Mouse (Mus musculus) retina, postnatal 1 day (tissue): ENCODE measurements around the gene Ephx1.

Experiments used
- DNase-seq: peaks from one replicate; pipeline ENCODE4 v3.0.0-alpha.2; 2012

The Ephx1 gene

DNA sequence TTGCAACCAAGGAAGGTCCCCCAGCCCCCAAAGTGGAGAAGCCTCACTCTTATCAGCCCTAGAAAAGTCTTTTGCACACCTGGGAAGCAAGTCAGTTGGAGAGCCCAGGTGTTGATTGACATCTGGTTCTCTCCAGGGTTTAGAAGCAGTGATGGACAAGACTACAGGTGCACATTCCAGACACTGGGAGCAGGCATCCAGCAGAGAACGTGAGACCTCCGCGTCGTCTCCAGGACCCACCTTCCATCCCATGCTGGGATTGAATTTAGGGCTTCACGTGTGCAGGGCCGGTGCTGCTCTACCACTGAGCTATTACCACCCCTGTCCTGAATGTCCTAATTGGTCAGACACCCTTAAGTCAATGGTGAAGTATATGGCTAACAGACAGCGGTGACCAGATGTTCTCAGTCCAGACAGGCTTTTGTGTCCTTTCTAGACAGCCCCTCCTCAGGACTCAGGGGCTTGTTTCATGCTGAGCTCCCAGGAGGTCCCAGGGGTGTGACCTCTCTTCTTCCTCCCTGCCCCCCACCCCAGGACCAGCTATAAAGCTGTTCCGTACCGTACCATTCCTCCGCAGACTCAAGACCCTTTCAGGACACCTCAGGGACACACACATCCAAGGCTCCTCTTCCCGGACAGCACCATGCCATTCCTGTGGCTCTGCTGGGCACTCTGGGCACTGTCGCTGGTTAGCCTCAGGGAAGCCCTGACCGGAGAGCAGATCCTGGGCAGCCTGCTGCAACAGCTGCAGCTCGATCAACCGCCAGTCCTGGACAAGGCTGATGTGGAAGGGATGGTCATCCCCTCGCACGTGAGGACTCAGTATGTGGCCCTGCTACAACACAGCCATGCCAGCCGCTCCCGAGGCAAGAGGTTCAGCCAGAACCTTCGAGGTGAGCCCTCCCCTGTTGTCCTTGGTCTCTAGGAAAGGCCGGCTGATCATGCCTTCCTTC is 86.0 kb downstream of the Ephx1 start, which contains the start of gene Lefty1:
Lefty1 (plus strand) TSS at position 556 of the 953 bp plus-strand sequence.
- no peak for DNase-seq

DNA sequence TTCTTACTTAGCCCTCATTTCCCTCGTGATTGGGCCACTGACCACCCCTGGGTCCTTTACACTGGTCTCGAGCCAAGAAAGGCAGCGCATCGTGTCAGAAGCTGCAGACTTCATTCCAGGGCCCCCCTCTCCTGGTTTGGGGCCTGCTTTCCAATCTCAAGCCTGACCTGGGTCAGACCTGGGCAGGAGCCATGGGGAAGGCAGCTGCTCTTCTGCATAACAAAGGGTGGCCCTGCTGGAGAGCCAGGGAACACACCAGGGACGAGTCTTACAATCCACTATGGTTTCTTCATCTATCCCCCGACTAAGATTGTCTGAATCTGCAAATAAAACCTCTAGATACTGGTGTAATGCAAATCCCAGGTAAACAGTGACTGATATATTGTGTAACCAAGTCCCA is 87.0 kb downstream of the Ephx1 start:
- DNase-seq: no peak

DNA sequence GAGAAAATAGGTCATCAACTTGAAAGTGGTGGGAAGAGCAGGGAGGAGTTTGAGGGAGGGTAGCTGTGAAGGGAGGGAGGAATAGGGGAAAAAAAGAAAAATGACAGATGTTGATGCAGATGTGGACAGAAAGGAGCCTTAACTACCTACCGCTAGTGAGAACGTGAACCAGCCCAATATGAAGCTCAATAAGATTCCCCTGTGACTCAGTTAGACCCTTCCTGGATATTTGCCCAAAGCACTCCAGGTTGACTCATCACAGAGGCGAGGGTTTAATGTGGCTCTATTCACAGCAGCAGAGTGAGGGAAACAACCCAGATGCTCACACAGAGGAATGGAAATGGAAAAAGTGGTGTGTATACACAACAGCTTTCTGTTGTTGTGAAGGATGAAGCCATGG is 89.6 kb downstream of the Ephx1 start:
- no peak for DNase-seq

DNA sequence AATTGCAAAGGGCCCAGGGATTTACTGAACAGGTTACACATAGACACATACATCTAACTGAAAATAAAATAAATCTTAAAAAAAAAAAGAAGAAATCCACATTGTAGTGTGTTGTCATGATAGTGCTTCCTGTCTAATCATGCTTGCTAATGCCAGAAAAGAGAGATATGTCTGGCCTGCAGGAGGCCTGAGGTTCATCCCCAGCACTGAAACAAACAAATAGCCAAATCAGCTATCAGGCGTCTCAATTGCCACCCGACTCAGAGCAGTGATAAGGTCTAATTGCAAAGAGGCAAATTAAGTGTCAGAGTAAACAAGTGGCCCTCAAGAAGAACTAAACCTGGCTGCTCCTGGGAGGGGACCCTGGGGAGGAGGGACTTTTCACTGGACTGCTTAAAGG is 91.1 kb downstream of the Ephx1 start:
- no peak for DNase-seq

DNA sequence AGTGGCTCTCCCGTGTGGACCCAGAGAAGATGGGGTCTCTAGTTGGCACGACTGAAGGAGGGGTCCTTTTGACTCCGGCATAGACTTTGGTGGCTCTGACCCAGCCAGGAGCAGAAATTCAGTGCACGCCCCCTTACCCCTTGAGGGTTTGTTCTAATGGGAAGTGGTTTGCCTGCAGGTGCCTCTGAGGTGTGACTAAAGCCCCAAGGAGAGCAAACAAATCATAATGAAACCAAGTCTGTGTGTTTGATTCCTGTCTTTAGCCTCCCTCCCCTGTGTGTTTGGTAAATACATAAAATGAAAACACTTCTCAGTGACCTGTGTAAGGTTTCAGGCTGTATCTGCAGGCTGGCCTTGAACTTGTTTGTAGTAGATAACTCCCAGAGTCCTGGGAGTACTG is 94.4 kb downstream of the Ephx1 start:
- no peak for DNase-seq
